Mouse (Mus musculus) heart, embryonic 12.5 days (tissue): ENCODE results near the gene Sh3bp2. TPM values are rescaled to one million over a fixed set of nuclear protein-coding genes. Genes with fewer than 3 reads are reported as not detected.
A peak's percentile ranks its signal among the peaks of the same experiment; 100 is the strongest.

Experiments used
- ATAC-seq: fragments of 200-750 bp; cut with Nextera tagmentation; 2 replicates; pipeline ENCODE4 v1.8.0; 2017; ENCODE audit warnings: moderate TSS enrichment, moderate library complexity; ENCODE audit not compliant: insufficient number of reproducible peaks, low FRiP score
- H3K27ac ChIP-seq: fragments of 300-500 bp; sonication (generic); 2 replicates; pipeline ENCODE4 v1.5.1; 2016; ENCODE audit warnings: mild to moderate bottlenecking, moderate library complexity; ENCODE audit not compliant: poor library complexity, severe bottlenecking
- H3K27me3 ChIP-seq: fragments of 300-500 bp; sonication (generic); replicated peaks from 2 replicates; pipeline ENCODE4 v1.6.1; 2016; ENCODE audit warnings: mild to moderate bottlenecking, moderate library complexity
- H3K36me3 ChIP-seq: fragments of 300-500 bp; sonication (generic); 2 replicates; pipeline ENCODE4 v1.6.1; 2016; ENCODE audit warnings: mild to moderate bottlenecking, moderate library complexity
- H3K4me1 ChIP-seq: fragments of 300-500 bp; sonication (generic); replicated peaks from 2 replicates; pipeline ENCODE4 v1.6.1; 2016; ENCODE audit warnings: mild to moderate bottlenecking
- H3K4me2 ChIP-seq: fragments of 300-500 bp; sonication (generic); 2 replicates; pipeline ENCODE4 v1.6.1; 2016; ENCODE audit warnings: mild to moderate bottlenecking, moderate library complexity
- H3K4me3 ChIP-seq: fragments of 300-500 bp; sonication (generic); 2 replicates; pipeline ENCODE4 v1.5.1; 2016; ENCODE audit warnings: mild to moderate bottlenecking
- H3K9ac ChIP-seq: fragments of 300-500 bp; sonication (generic); 2 replicates; pipeline ENCODE4 v1.6.1; 2016; ENCODE audit warnings: mild to moderate bottlenecking, moderate library complexity
- H3K9me3 ChIP-seq: fragments of 300-500 bp; sonication (generic); replicated peaks from 2 replicates; pipeline ENCODE4 v1.6.1; 2016; ENCODE audit warnings: mild to moderate bottlenecking, moderate library complexity
- WGBS: fragments of 180-500 bp; shearing (Covaris S2); methylation state at CpG from one replicate; pipeline ENCODE4 v1.1.7; 2016; 5-methylcytosine and 5-hydroxymethylcytosine counted together
- polyA plus RNA-seq: library from polyadenylated mRNA; unstranded; fragments of >200 nt; fragmentation: Nextera tagmentation; extraction: Ambion mirVana; gene quantifications from 2 replicates; pipeline ENCODE4 v1.2.1, GENCODE M21; 2016

The Sh3bp2 gene
- 3.0 and 6.4 TPM in 2 replicates for polyA plus RNA-seq

- Histone ChIP-seq H3K9ac (peak within 1 kb of the TSS; percentile 76), H3K4me1 (peaks cover 21% of the 10 kb centered on the region), H3K27me3 (no peaks in the 10 kb centered on the region), H3K27ac (peak within 1 kb of the TSS; percentile 22; the same call in 1 of the 2 replicates), H3K36me3 (no peaks in the 10 kb centered on the region), H3K4me3 (peak within 1 kb of the TSS; percentile 62), H3K4me2 (peak within 1 kb of the TSS; percentile 82), H3K9me3 (no peaks in the 10 kb centered on the region)
- WGBS, result 2% methylated on average over 38 of the region's 38 CpGs
- peak; percentile 96 for ATAC-seq
These were observed at the start of gene Sh3bp2 for GRCm38 (mm10) chr5:34525663-34526476. Gene Sh3bp2 (plus strand): TSS chr5:34525838.

- no peaks in the 10 kb centered on the region for H3K4me1 ChIP-seq
- peaks cover 78% of the 10 kb centered on the region for H3K36me3 ChIP-seq
- H3K27ac ChIP-seq, result no peak overlapping the region
- WGBS, result 82% methylated on average over 3 of the region's 3 CpGs
- H3K9ac ChIP-seq, result no peak overlapping the region
- no peaks in the 10 kb centered on the region for H3K27me3 ChIP-seq
- H3K9me3 ChIP-seq, result no peaks in the 10 kb centered on the region
- H3K4me3 ChIP-seq, result no peak overlapping the region
- H3K4me2 ChIP-seq, result no peak overlapping the region
- no peak for ATAC-seq
These were observed 44.7 kb upstream of the Sh3bp2 start for GRCm38 (mm10) chr5:34480926-34481325.

GRCm38 (mm10) chr5:34485731-34486130, 39.9 kb upstream of the Sh3bp2 start:
- no peak overlapping the region for H3K9ac ChIP-seq
- 89% methylated on average over 15 of the region's 15 CpGs for WGBS
- H3K36me3 ChIP-seq, result peaks cover 53% of the 10 kb centered on the region
- no peaks in the 10 kb centered on the region for H3K27me3 ChIP-seq
- H3K4me3 ChIP-seq, result no peak overlapping the region
- no peaks in the 10 kb centered on the region for H3K4me1 ChIP-seq
- no peaks in the 10 kb centered on the region for H3K9me3 ChIP-seq
- ATAC-seq, result no peak
- H3K4me2 ChIP-seq, result no peak overlapping the region
- no peak overlapping the region for H3K27ac ChIP-seq

GRCm38 (mm10) chr5:34487320-34488090, 38.1 kb upstream of the Sh3bp2 start:
- WGBS, result 68% methylated on average over 6 of the region's 6 CpGs

DNA sequence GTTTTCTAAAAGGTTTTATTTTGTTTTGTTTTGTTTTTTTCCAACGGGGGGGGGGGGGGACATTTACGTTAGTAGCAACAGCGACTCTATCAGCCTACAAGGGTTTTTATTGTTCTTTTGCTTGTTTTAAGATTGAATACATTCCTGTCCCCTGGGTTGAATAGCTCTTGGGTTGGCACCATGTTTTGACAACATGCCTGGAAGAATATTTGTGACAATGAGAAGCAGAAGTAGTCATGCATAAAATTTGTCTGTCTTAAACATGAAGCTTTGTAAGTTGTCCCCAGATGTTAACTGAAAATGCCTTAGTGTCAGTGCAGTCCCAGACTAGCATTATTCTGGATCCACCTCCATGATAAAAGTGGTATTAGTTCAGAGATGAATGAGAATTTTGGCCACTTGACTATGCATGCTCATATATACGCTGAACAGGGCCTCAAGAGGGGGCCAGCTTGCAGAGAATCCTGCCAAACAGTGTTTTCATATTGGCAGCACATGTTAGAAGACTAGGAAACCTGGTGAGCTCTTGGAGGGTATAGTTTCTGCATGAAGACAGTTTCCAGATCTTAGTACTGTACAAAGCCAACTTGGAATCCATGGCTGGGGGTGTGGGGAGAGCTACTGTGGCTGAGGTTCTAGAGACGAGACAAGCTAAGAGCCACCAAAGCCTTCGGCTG, 36.8 kb upstream of the Sh3bp2 start:
- 75% methylated on average over 6 of the region's 6 CpGs for WGBS
- H3K4me1 ChIP-seq, result no peaks in the 10 kb centered on the region
- ATAC-seq, result no peak
- no peaks in the 10 kb centered on the region for H3K27me3 ChIP-seq
- H3K9ac ChIP-seq, result no peak overlapping the region
- H3K36me3 ChIP-seq, result peaks cover 30% of the 10 kb centered on the region
- no peak overlapping the region for H3K4me3 ChIP-seq
- no peak overlapping the region for H3K4me2 ChIP-seq
- H3K9me3 ChIP-seq, result no peaks in the 10 kb centered on the region
- no peak overlapping the region for H3K27ac ChIP-seq

More at GRCm38 (mm10) chr5:34487320-34488090, 38.1 kb upstream of the Sh3bp2 start:
- Histone ChIP-seq H3K4me2 (no peak overlapping the region), H3K36me3 (peaks cover 37% of the 10 kb centered on the region), H3K27ac (no peak overlapping the region), H3K27me3 (no peaks in the 10 kb centered on the region), H3K4me1 (no peaks in the 10 kb centered on the region), H3K9ac (no peak overlapping the region), H3K4me3 (no peak overlapping the region), H3K9me3 (no peaks in the 10 kb centered on the region)
- no peak for ATAC-seq

DNA sequence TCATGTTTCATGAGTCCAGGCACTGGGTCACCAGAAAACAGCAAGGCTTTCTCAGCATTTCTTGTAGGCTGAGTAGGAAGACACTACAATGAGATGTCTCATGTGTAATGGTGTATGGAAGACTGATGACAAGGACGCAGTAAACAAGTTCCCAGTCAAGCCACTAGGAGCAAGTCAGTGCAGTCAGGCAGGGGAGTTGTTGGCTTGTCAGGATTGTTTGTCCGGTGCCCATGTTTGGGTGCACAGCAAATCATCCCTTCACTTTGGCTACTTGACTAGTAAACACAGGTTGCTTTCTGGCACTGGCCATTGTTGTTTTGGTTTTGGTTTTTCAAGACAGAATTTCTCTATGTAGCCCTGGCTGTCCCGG, 36.2 kb upstream of the Sh3bp2 start:
- WGBS, result 85% methylated on average over 3 of the region's 3 CpGs
- Histone ChIP-seq H3K4me3 (no peak overlapping the region), H3K9me3 (no peaks in the 10 kb centered on the region), H3K27me3 (no peaks in the 10 kb centered on the region), H3K27ac (no peak overlapping the region), H3K4me2 (no peak overlapping the region), H3K4me1 (no peaks in the 10 kb centered on the region), H3K9ac (no peak overlapping the region), H3K36me3 (peaks cover 29% of the 10 kb centered on the region)
- ATAC-seq, result no peak

GRCm38 (mm10) chr5:34496745-34497144, 28.9 kb upstream of the Sh3bp2 start:
- peaks cover 29% of the 10 kb centered on the region for H3K36me3 ChIP-seq
- peaks cover 6% of the 10 kb centered on the region; the same call in 1 of the 2 replicates for H3K4me1 ChIP-seq
- H3K9ac ChIP-seq, result no peak overlapping the region
- H3K4me3 ChIP-seq, result no peak overlapping the region
- H3K4me2 ChIP-seq, result no peak overlapping the region
- H3K27me3 ChIP-seq, result no peaks in the 10 kb centered on the region
- H3K27ac ChIP-seq, result no peak overlapping the region
- H3K9me3 ChIP-seq, result no peaks in the 10 kb centered on the region
- ATAC-seq, result no peak
- WGBS, result 79% methylated on average over 6 of the region's 6 CpGs

DNA sequence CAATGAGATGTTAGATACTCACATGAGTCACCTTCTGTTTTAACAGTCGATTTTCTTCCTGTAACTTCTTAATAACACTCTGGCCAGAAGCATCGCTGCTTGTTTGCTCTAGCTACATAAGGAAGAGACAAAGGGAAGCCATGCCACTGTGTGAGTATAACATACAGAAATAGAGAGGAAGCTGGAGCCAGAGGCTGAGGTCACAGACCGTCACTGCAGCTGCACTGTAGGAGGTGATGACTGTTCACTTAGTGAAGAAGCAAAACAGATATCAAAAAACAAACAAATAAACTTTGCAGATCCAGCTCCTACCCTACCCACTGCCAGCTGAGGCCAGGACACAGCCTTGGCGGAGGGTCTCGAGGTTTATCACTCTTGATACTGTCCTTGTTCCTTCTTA, 24.8 kb upstream of the Sh3bp2 start:
- Histone ChIP-seq H3K9me3 (no peaks in the 10 kb centered on the region), H3K36me3 (peaks cover 31% of the 10 kb centered on the region), H3K4me3 (no peak overlapping the region), H3K27me3 (no peaks in the 10 kb centered on the region), H3K9ac (no peak overlapping the region), H3K4me2 (no peak overlapping the region), H3K27ac (no peak overlapping the region), H3K4me1 (peaks cover 6% of the 10 kb centered on the region; the same call in 1 of the 2 replicates)
- 47% methylated on average over 5 of the region's 5 CpGs for WGBS
- ATAC-seq, result no peak

DNA sequence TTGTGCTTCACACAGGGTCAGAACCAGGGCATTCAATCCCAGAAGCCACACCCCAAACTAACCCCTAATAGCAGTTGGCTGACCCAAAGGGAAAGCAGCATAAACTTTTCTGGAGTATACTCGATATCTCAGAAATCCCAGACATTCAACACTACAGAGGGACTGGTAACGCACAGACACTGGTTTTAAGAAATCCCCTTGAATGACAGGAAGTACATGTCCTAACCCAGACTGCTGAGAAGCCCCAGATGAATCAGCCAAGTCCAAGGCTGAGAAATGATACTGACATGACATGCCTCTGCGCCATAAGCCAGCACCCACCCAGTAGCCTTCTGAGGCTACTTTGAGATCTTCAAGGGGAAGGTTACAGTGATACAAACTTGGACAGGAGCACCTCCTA, 24.1 kb upstream of the Sh3bp2 start:
- Histone ChIP-seq H3K4me3 (no peak overlapping the region), H3K9me3 (no peaks in the 10 kb centered on the region), H3K4me2 (no peak overlapping the region), H3K9ac (no peak overlapping the region), H3K27ac (no peak overlapping the region), H3K36me3 (peaks cover 24% of the 10 kb centered on the region), H3K4me1 (peaks cover 6% of the 10 kb centered on the region; the same call in 1 of the 2 replicates), H3K27me3 (no peaks in the 10 kb centered on the region)
- ATAC-seq, result no peak
- WGBS, result 71% methylated on average over 3 of the region's 3 CpGs

DNA sequence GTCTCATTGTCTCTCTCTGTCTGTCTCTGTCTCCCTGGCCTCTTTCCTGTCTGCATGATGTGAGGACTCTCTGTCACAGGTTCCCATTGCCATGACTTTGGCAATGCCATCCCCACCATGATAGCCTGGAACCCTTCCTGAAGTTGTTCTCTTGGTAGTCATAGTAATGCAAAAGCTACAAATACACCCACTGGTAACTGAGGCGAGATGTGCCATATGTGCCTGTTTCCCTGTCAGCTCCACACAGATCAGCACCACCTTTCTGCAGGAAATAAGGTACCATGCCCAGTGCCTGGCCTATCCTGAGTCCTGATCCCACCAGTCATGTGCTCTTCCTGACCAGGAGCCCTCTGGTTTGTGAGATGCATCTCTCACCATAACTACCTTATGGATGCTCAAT, 23.2 kb upstream of the Sh3bp2 start:
- peaks cover 21% of the 10 kb centered on the region for H3K36me3 ChIP-seq
- H3K4me2 ChIP-seq, result no peak overlapping the region
- no peaks in the 10 kb centered on the region for H3K27me3 ChIP-seq
- peaks cover 6% of the 10 kb centered on the region; the same call in 1 of the 2 replicates for H3K4me1 ChIP-seq
- 82% methylated on average over 1 of the region's 1 CpGs for WGBS
- no peak overlapping the region for H3K27ac ChIP-seq
- no peak for ATAC-seq
- no peak overlapping the region for H3K9ac ChIP-seq
- no peak overlapping the region for H3K4me3 ChIP-seq
- no peaks in the 10 kb centered on the region for H3K9me3 ChIP-seq

DNA sequence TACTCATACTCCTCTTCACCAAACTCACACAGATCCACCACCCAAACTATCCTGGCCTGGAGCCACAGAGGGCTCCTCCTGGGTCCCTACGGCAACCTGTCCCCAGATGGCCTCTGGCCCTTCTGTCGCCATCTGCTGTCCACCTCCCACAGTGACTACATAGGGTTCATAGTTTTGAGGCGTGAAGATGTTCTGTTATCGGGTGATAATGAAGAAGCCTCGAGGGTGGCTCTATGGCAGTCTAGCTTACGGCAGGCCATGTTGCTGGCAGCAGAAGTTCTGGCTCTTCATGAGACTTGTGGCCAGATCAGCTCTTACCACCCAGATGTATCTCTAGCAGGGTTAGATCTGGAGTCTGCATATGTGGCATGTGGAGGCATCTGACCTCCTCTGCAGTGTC, 22.8 kb upstream of the Sh3bp2 start:
- Histone ChIP-seq H3K4me1 (peaks cover 6% of the 10 kb centered on the region; the same call in 1 of the 2 replicates), H3K36me3 (peaks cover 21% of the 10 kb centered on the region), H3K9ac (no peak overlapping the region), H3K9me3 (no peaks in the 10 kb centered on the region), H3K27ac (no peak overlapping the region), H3K4me3 (no peak overlapping the region), H3K4me2 (no peak overlapping the region), H3K27me3 (no peaks in the 10 kb centered on the region)
- 62% methylated on average over 6 of the region's 6 CpGs for WGBS
- ATAC-seq, result no peak; the same call in 1 of the 2 replicates
